8 mouse cellular contexts compared by ENCODE assay signal in the genomic region with DNA sequence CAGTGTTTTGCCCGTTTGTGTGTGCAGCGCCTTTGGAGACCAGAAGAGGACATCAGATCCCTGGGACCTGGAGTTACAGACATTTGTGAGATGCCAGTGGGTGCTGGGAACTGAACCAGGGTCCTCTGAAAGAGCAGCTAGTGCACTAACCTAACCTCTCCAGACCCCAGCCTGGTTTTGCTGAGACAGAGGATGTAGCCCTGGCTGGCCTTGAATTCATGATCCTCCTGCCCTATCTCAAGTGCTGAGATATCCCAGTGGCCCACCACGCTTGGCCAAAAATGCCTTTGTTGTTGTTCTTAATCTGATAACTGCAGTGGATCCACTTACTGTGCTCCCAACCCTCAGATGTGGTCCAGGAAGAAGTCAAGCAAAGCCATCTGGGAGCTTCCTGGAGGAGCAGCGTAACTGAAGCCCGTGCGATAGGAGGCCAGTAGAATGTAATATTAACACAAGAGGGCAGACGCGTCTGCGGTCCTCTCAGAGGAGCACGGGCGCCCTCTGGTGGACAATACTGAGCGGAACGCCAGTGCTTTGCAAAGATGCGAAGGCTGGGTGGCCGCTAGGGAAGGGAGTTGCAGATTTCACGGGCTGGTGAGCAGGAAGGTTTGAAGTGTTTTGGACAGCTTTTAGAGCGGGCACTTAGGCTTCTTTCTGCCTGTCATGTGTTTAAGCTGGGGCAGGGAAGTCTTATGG.
A peak's percentile ranks its signal among the peaks of the same experiment; 100 is the strongest.
DNase-seq lines count a peak whose midpoint lies in the region; ATAC-seq and TF ChIP-seq lines count a peak whose summit lies in the region.

No protein-coding gene starts in this region.

- no peaks in the 10 kb centered on the region for H3K27me3 ChIP-seq in forebrain, postnatal 0 days (ENCODE audit: insufficient read depth, low read length)
- H3K27me3 ChIP-seq in lung, embryonic 14.5 days (ENCODE audit: insufficient read depth, low read length), result no peaks in the 10 kb centered on the region

- ATAC-seq in forebrain, postnatal 0 days, result peak; percentile 89
- peak; percentile 66 for ATAC-seq in lung, embryonic 14.5 days (ENCODE audit: insufficient read depth)

- DNase-seq in ES-E14 (ENCODE audit: low read depth, low spot score), result peak; percentile 67
- DNase-seq in cerebellum, adult 18-20 months, result peak; percentile 87 to 90
- DNase-seq in forebrain, postnatal 0 days, result peak; percentile 93
- peak; percentile 96 for DNase-seq in heart, postnatal 4 days
- DNase-seq in layer of hippocampus, adult 2 months (ENCODE audit: low spot score in 2 of 2), result peak; percentile 87 to 95
- DNase-seq in lung, embryonic 14.5 days, result peak; percentile 99
- peak; percentile 80 for DNase-seq in thymus, adult 18-20 months

- no peak overlapping the region for H3K27ac ChIP-seq in ES-E14 (ENCODE audit: insufficient read depth, low read depth, low read length, poor library complexity, severe bottlenecking)
- H3K27ac ChIP-seq in forebrain, postnatal 0 days (ENCODE audit: low read depth, low read length), result no peak overlapping the region
- H3K27ac ChIP-seq in layer of hippocampus, adult 2 months, result no peak overlapping the region
- no peak overlapping the region for H3K27ac ChIP-seq in lung, embryonic 14.5 days (ENCODE audit: low read depth)
- H3K27ac ChIP-seq in olfactory bulb, adult 2 months (ENCODE audit: insufficient read depth, low read depth, low read length), result no peak overlapping the region

- no peak for TF ChIP-seq POLR2A in olfactory bulb, adult 2 months (IDR thresholded peaks at IDR 0.05; ENCODE audit: insufficient read depth, low read depth, low read length)

- no peak overlapping the region for H3K9ac ChIP-seq in ES-E14 (ENCODE audit: insufficient read depth, low read depth, low read length, poor library complexity, severe bottlenecking)
- no peak overlapping the region for H3K9ac ChIP-seq in forebrain, postnatal 0 days
- H3K9ac ChIP-seq in lung, embryonic 14.5 days, result no peak overlapping the region; the same call in 1 of the 2 replicates

- no peaks in the 10 kb centered on the region for H3K36me3 ChIP-seq in ES-E14 (ENCODE audit: control insufficient read depth, insufficient read depth, low read length, poor library complexity, severe bottlenecking)
- no peaks in the 10 kb centered on the region for H3K36me3 ChIP-seq in forebrain, postnatal 0 days (ENCODE audit: insufficient read depth)
- no peaks in the 10 kb centered on the region for H3K36me3 ChIP-seq in lung, embryonic 14.5 days (ENCODE audit: insufficient read depth)

- peaks cover 4 to 13% of the 10 kb centered on the region in 2 experiments; a peak in 1 of 4 replicates for H3K4me1 ChIP-seq in ES-E14 (ENCODE audit: control insufficient read depth in 2 of 2, insufficient read depth in 2 of 2, low read length in 2 of 2, poor library complexity in 1 of 2)
- no peaks in the 10 kb centered on the region for H3K4me1 ChIP-seq in forebrain, postnatal 0 days (ENCODE audit: insufficient read depth)
- no peaks in the 10 kb centered on the region for H3K4me1 ChIP-seq in lung, embryonic 14.5 days (ENCODE audit: insufficient read depth)
- H3K4me1 ChIP-seq in olfactory bulb, adult 2 months (ENCODE audit: control insufficient read depth, insufficient read depth, low read length), result peaks cover 2% of the 10 kb centered on the region; the same call in 1 of the 2 replicates

- 18% methylated on average over 17 of the region's 17 CpGs for WGBS in forebrain, postnatal 0 days
- 18% methylated on average over 17 of the region's 17 CpGs for WGBS in lung, embryonic 14.5 days
- 17% methylated on average over 17 of the region's 17 CpGs for WGBS in olfactory bulb, adult 2 months

- no peak overlapping the region for H3K4me3 ChIP-seq in ES-E14 (ENCODE audit: insufficient read depth in 1 of 2, low read depth in 1 of 2, low read length in 2 of 2, poor library complexity in 1 of 2, severe bottlenecking in 1 of 2)
- H3K4me3 ChIP-seq in forebrain, postnatal 0 days (ENCODE audit: low read depth, low read length), result no peak overlapping the region
- H3K4me3 ChIP-seq in layer of hippocampus, adult 2 months, result peak overlapping the region; percentile 35; the same call in 1 of the 2 replicates
- no peak overlapping the region for H3K4me3 ChIP-seq in lung, embryonic 14.5 days (ENCODE audit: low read depth, low read length)
- no peak overlapping the region for H3K4me3 ChIP-seq in olfactory bulb, adult 2 months (ENCODE audit: insufficient read depth, low read depth, low read length)

- in situ Hi-C loops in ES-E14 (cut with MboI; ENCODE audit: low sequenced_read_pairs in 2 of 2, unreplicated experiment in 2 of 2), result loop anchor here in 1 of 2 experiments (10.0 kb wide), 1 partner anchor 198 kb away; no protein-coding TSS in a partner anchor

- H3K9me3 ChIP-seq in ES-E14 (ENCODE audit: control insufficient read depth, insufficient read depth, low read depth, low read length), result no peaks in the 10 kb centered on the region; the same call in 1 of the 2 replicates
- no peaks in the 10 kb centered on the region for H3K9me3 ChIP-seq in forebrain, postnatal 0 days (ENCODE audit: low read length)
- H3K9me3 ChIP-seq in lung, embryonic 14.5 days (ENCODE audit: low read depth, low read length), result no peaks in the 10 kb centered on the region

- no peak overlapping the region for H3K4me2 ChIP-seq in forebrain, postnatal 0 days (ENCODE audit: low read depth)
- peak overlapping the region; percentile 39 for H3K4me2 ChIP-seq in lung, embryonic 14.5 days

- peak; percentile 100 for TF ChIP-seq CTCF in forebrain, postnatal 0 days (IDR thresholded peaks at IDR 0.05; ENCODE audit: low read depth)
- peak; percentile 100 for TF ChIP-seq CTCF in layer of hippocampus, adult 2 months (conservative IDR thresholded peaks at IDR 0.05)
- peak; percentile 100 for TF ChIP-seq CTCF in lung, embryonic 14.5 days (IDR thresholded peaks at IDR 0.05; ENCODE audit: low read depth)
- TF ChIP-seq CTCF in olfactory bulb, adult 2 months (IDR thresholded peaks at IDR 0.05; ENCODE audit: insufficient read depth, low read depth, low read length), result peak; percentile 98

TF ChIP-seq in ES-E14, 5 proteins besides CTCF, POLR2A, EP300 and RAD21:
- TF ChIP-seq HCFC1 (IDR thresholded peaks at IDR 0.05; ENCODE audit: borderline replicate concordance, insufficient read depth, low read length) (no peak), CHD2 (IDR thresholded peaks at IDR 0.05; ENCODE audit: low read depth, low read length) (no peak), ZC3H11A (IDR thresholded peaks at IDR 0.05; ENCODE audit: borderline replicate concordance, low read depth, low read length) (peak; percentile 52; the same call in 1 of the 2 replicates), MAFK (IDR thresholded peaks at IDR 0.05; ENCODE audit: insufficient read depth, low read depth, low read length) (no peak), ZNF384 (IDR thresholded peaks at IDR 0.05; ENCODE audit: low read depth, low read length) (no peak)
